Mouse (Mus musculus) 416B (cell line): ENCODE results near the gene Pam16.

Experiments
- DNase-seq: peaks from one replicate; pipeline ENCODE4 v3.0.0; 2011; ENCODE audit warnings: low read depth

The Pam16 gene

GRCm38 (mm10) chr16:4646831-4647230, 22.0 kb upstream of the Pam16 start:
- DNase-seq: no peak

GRCm38 (mm10) chr16:4645867-4646266, 21.1 kb upstream of the Pam16 start:
- DNase-seq: no peak

DNA sequence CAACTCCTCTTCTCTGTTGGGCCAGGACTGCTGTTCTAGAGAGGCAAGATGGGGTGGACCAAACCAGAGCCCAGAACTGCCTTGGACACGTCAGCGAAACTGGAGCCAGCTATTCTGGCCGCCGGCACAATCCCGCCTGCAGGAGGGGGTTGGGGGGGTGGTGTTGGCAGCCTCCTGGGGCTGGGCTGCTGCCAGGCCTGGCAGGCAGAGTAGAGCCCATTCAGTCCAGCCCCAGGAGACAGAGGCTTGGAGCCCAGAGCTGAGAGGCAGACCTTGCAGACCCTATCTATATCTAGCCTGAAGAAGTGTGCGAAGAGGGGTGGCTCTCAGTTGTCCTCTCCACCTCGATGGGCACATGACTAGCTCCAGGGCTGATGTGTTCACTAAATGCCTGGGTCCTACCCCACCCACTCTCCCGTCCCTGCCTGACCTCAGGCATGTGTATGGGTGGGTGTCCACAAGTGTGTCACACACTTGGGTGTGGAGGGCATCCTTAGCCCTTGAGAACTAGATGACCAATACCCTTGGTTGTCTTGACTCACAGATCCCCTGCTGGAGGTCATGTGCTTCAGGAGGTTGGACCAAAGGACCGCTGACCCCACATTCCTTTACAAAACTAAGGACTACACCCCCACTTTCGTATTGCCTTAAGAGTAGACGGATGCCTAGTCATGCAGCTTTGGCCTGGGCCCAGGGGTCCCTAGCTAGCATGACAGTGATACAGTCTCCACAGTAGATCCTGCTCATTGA, 19.1 kb upstream of the Pam16 start:
- no peak for DNase-seq

DNA sequence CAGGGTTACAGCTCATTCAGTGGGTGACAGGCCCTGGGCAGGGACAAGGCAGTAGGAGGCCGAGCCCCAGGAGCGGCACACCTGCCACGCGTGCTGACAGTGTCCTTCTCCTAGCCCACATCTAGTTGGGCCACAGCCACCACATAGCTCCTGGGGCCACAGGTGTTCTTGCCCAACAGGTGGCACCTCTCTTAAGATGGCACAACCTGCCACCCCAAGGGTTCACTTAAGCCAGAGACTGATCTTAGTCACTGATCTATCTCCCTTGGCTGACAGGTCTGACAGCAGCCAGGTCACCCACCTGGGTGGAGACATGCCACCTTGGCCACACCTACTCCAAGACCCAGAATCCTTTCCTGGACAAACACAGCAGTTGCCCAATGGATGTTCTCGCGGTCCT, 18.1 kb upstream of the Pam16 start:
- no peak for DNase-seq

- no peak for DNase-seq
Measured at GRCm38 (mm10) chr16:4642190-4642589, 17.4 kb upstream of the Pam16 start.

DNA sequence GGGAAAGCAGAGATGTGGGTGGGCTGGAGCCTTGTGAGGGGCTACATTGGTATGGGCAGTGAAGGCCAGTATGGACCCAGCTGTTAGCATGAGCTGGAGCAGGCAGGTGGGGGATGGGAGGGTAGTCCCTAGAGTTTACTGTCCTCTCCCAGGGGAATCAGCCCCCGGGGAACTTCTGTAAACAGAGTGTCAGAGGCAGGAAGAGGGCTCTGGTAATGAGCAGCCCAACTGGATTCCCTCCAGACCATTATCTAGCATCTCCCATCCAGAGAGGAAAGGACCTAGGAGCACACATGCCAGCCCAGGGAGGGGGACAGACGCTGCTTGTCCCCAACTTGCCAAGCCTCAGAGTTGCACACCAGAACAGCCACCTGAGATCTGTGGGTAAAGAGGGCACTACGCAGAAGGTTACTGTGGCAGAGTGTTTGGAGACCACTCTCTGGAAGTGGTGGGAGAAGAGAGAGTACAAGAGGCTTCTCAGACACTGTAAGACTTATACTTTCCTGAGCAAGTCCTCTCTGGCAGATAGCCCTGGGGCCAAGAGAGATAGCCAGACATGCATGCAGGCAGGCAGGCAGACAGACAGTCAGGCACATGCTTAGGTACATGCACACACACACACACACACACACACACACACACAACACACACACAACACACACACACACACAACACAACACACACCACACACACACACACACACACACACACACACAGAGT, 16.5 kb upstream of the Pam16 start:
- DNase-seq: no peak

- DNase-seq: peak; percentile 9
Measured at GRCm38 (mm10) chr16:4640267-4641005, 15.6 kb upstream of the Pam16 start.

DNA sequence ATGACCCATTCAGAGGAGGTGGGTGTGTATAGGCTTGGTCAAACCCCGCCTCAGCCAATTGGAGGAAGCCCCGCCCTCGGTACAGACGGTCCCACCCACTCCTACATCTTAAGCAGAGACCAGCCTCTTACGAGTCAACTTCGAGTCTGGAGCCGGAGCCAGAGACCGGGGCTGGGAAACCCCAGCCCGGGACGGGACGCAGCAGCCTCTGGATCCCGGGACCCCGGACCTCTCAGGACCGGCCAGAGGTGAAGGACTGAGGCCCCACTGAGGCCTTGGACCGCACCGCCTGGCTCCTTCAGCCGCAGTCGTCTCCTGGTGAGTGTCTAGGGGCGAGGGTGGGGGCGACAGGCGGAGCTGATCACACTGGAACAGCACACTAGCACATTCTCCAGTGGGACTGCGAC, 15.0 kb upstream of the Pam16 start, which contains the start of the genes Vasn and Dnaja3:
Gene Vasn, plus strand, starts transcription at position 111 of the 407 bp plus-strand sequence.
Gene Dnaja3, plus strand, starts transcription at position 159 of the 407 bp plus-strand sequence.
- DNase-seq: peak; percentile 51

DNA sequence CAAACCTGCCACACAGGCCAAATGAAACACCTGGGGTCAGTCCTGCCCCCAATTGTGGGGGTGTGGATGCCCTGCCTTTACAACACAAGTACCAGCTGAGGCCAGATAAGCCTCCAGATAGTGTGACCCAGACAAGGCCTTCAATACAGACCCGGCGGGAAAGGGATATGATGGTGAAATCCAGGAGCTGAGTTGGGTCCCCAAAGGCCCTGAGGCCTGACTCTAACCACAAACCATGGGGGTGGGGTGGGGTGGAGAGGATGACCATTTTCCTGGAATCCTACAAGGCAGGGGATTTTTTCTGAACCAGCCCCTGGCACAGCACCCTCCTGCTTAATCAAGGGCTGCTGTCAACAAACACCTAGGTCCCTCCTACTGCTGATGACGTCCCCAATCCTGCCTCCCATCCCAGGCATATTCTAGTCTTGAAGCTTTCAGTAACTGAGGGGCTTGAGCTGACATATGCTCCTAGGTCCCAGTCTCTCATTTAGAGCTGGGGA, 14.2 kb upstream of the Pam16 start:
- no peak for DNase-seq

- no peak for DNase-seq
Measured at GRCm38 (mm10) chr16:4635760-4636159, 11.0 kb upstream of the Pam16 start.

DNA sequence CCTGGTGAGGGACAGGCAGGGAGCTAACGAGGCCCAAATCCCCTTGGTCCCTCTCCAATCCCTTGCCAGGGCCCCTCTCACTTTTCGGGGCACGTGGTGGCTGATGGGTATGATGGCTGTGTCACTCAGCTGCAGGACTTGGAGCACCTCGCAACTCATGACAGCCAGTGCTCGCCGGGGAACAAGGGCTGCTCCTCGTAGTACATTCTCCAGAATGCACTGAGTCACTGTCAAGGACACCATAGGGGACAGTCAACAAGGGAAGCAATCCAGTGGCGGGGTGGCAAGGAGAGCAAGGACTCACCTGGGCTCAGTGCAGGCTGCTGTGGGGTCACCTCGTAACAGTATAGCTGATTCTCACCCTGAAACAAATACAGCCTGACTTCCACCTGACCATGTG, 9.9 kb upstream of the Pam16 start:
- DNase-seq: no peak

- no peak for DNase-seq
Measured at GRCm38 (mm10) chr16:4633661-4634060, 8.9 kb upstream of the Pam16 start.

- DNase-seq: no peak
Measured at GRCm38 (mm10) chr16:4632050-4632449, 7.3 kb upstream of the Pam16 start.

DNA sequence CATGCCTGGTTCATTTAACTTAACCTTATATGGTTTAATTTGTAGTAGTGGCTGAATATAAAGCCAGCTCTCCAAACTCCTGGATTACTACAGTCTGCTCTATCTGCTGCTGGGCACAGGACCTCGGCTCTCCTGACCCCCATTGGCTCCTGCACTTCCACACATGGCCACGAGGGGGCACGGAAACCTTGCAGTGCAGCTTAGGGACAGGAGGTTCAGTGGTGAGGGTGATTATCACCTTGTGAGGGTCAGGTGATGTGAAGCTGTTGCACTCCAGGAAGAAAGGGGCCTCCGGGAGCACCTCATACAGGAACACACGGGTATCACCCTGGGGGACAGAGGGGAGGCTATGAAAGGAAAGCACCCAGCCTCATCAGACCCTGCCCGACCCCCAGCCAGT, 5.2 kb upstream of the Pam16 start:
- DNase-seq: peak; percentile 60

DNA sequence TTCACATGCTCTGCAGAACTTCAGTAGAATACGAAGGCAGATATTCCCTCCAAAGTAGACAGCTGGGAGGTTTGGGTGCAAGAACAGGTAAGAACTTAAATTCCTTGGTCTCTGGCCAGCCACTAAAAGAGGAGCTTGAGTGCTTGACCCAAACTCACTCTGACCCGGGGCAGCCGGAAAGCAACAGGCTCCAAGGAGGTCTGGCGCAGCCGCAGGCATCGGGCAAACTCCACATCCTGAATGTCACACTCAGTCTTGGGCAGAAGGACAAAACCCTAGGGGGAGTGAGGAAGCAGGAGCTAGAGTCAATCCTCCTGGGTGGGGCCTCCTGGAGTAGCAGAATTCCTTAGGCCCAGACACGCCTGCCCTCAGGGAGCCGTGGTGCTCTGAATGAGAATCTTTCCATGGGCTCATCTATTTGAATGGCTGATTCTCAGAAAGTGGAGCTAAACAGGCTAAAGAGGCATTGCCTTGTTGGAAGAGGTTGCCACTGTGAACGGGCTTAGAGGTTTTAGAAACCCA, 4.2 kb upstream of the Pam16 start:
- DNase-seq: no peak

DNA sequence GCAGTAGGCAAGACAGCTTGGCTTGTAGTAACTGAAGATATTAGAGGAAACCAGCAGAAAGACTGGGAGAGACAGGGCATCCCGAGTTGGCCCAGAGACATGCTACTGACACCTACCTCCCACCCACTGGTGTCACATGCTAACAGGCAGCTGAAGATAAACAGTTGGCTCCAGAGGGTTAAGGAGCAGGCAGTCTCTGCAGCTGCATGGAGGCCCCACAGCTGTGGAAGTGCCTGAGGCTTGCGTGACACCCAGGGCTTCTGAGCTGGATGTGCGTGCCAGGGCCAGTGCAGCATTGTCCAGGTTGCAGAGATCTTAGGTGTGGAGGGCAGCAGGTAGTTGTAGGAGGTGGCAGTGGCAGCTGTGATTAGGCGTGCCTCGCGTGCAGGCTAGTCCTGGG, 2.3 kb upstream of the Pam16 start:
- no peak for DNase-seq

- no peak for DNase-seq
Measured at GRCm38 (mm10) chr16:4624074-4624473, 714 bp downstream of the Pam16 start.

DNA sequence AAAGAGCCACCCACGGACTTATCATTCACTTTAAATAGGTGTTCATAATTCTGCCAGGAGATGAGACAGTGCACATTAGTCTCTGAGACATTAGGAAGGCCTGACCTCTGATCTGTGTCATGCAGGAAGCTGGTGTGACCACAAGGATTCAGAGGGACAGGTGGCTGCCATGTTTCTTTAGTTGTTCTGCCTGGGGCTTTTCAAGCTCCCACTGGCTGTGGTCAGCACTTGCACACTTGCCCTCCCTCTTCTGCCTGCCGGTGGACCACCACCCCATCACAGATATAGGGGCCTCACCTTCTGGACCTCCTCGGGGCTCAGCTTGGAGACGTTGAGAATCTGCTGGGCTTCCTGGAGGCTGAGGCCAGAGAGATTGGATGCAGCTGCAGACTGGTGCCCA, 8.0 kb downstream of the Pam16 start:
- DNase-seq: peak; percentile 45

GRCm38 (mm10) chr16:4615297-4615696, 9.5 kb downstream of the Pam16 start:
- no peak for DNase-seq

DNA sequence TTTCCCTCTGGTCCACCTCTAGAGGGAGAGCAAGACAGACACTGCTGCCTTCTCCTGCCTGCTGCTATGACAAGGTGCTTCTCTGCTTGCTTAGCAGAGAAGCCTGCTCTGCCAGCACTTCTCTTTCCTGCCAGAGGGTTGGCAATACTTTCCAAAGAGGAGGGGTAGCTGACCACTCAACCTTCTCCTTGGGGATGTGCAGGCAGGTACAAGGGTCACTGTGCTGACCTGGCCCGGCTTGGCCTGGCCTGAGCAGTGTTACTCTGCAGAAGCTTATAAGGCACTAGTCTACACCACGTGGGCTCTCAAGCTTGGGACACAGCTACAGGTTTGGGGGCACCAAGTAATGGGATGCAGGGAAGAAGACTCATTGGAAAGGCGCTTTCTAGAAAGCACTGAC, 10.1 kb downstream of the Pam16 start:
- no peak for DNase-seq

- no peak for DNase-seq
Measured at GRCm38 (mm10) chr16:4613736-4614135, 11.1 kb downstream of the Pam16 start.

DNA sequence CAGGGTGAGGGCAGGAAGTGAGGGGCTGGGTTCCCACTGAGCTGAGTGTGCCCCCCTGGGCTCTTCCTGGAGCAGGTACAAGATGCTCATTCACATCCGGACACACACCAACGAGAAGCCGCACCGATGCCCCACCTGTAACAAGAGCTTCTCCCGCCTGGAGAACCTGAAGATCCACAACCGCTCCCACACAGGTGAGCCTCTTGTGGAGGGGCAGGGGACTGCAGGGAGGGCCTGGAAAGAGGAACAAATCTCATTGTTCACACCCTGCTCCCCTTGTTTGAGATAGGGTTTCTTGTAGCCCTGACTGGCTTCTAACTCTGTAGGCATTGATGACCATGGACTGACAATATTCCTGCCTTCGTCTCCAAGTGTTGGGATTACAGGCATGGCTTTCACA, 13.1 kb downstream of the Pam16 start:
- DNase-seq: no peak
